Mouse (Mus musculus) myocyte (in vitro differentiated cells): ENCODE measurements at regions not wholly inside any gene's neighbourhood (a gene's known extent, or its start where the extent isn't known, plus 50 kb on each side); places are given as distances from the start of the nearest gene placed in this dataset.

Source experiments
- MAX ChIP-seq: IDR thresholded peaks from one replicate; pipeline ENCODE4 v1.6.1; 2011; ENCODE audit warnings: low read depth, mild to moderate bottlenecking, control low read depth
- MYOD1 ChIP-seq, 3 experiments: IDR thresholded peaks; one replicate each; pipeline ENCODE4 v1.6.1; 2011; ENCODE audit warnings: control low read depth in 2 of 3, low read depth in 2 of 3, mild to moderate bottlenecking in 2 of 3, moderate library complexity in 1 of 3; ENCODE audit not compliant: insufficient read length in 2 of 3, control insufficient read depth in 1 of 3
- MYOG ChIP-seq, 3 experiments: IDR thresholded peaks; one replicate each; pipeline ENCODE4 v1.6.1; 2011; ENCODE audit warnings: control low read depth in 2 of 3, low read depth in 2 of 3, mild to moderate bottlenecking in 2 of 3; ENCODE audit not compliant: insufficient read length in 2 of 3, control insufficient read depth in 1 of 3, insufficient read depth in 1 of 3
- POLR2A ChIP-seq: IDR thresholded peaks from one replicate; pipeline ENCODE4 v1.6.1; 2011; ENCODE audit warnings: low read depth, mild to moderate bottlenecking, control low read depth, moderate library complexity; ENCODE audit not compliant: insufficient read length
- POLR2AphosphoS2 ChIP-seq: IDR thresholded peaks from one replicate; pipeline ENCODE4 v1.6.1; 2011; ENCODE audit warnings: low read depth, control low read depth; ENCODE audit not compliant: insufficient read length
- USF1 ChIP-seq: IDR thresholded peaks from one replicate; pipeline ENCODE4 v1.6.1; 2011; ENCODE audit warnings: low read depth, mild to moderate bottlenecking, control low read depth, moderate library complexity

- TF ChIP-seq MYOD1 (IDR thresholded peaks at IDR 0.05; ENCODE audit: control insufficient read depth in 1 of 3, insufficient read length in 2 of 3, low read depth in 2 of 3), result no peak
- no peak for TF ChIP-seq POLR2A
- no peak for TF ChIP-seq MAX
- no peak for TF ChIP-seq USF1
- TF ChIP-seq POLR2AphosphoS2, result no peak
- no peak for TF ChIP-seq MYOG (IDR thresholded peaks at IDR 0.05; ENCODE audit: control insufficient read depth in 1 of 3, insufficient read depth in 1 of 3, insufficient read length in 2 of 3, low read depth in 2 of 3)
Measured at GRCm38 (mm10) chr2:51240000-51240399, 91.1 kb upstream of the Rnd3 start.
